In genomic region chr8:44656470-44656869, GRCm38 (mm10) we compare ENCODE assay signal across 29 mouse cellular contexts.
DNase-seq lines count a peak whose midpoint lies in the region; ATAC-seq and TF ChIP-seq lines count a peak whose summit lies in the region.
"Had no signal": no experiment of that assay in that cellular context is flagged by ENCODE, and none has a peak within 500 bp of the region (broad histone marks: within the 10 kb centered on the region; RNA-seq: fewer than 3 reads in every experiment).

No protein-coding gene starts in this region.

- 56% methylated on average over 4 of the region's 4 CpGs for WGBS in lung, embryonic 14.5 days
- 40% methylated on average over 4 of the region's 4 CpGs for WGBS in lung, embryonic 16.5 days
- WGBS in stomach, embryonic 14.5 days: 45% methylated on average over 4 of the region's 4 CpGs
- WGBS in stomach, embryonic 16.5 days: 45% methylated on average over 4 of the region's 4 CpGs
- WGBS in forebrain, embryonic 12.5 days: 80% methylated on average over 4 of the region's 4 CpGs

- peak; percentile 80; the same call in 1 of the 2 replicates for ATAC-seq in lung, embryonic 14.5 days (ENCODE audit: insufficient read depth)
- peak; percentile 84 for ATAC-seq in lung, embryonic 16.5 days (ENCODE audit: low read depth)
- ATAC-seq in stomach, embryonic 14.5 days (ENCODE audit: insufficient number of reproducible peaks, insufficient read depth, low FRiP score, low read depth): peak; percentile 63
- peak; percentile 50; the same call in 1 of the 2 replicates for ATAC-seq in stomach, embryonic 16.5 days (ENCODE audit: insufficient read depth, low FRiP score)
- no peak for ATAC-seq in forebrain, embryonic 12.5 days (ENCODE audit: low FRiP score)
- ATAC-seq: activated CD4-positive, CD25-positive, alpha-beta regulatory T cell, adult 4 months; CD4-positive, CD25-positive, alpha-beta regulatory T cell, adult 4 months; forebrain, embryonic 13.5 days; forebrain, embryonic 15.5 days; Patski had no signal

- H3K27ac ChIP-seq in lung, embryonic 14.5 days (ENCODE audit: low read depth): peak overlapping the region; percentile 9
- H3K27ac ChIP-seq in lung, embryonic 16.5 days (ENCODE audit: low read length): peak overlapping the region; percentile 21
- no peak overlapping the region for H3K27ac ChIP-seq in stomach, embryonic 14.5 days (ENCODE audit: low read length)
- no peak overlapping the region for H3K27ac ChIP-seq in stomach, embryonic 16.5 days (ENCODE audit: low read length)
- H3K27ac ChIP-seq in forebrain, embryonic 12.5 days: no peak overlapping the region
- H3K27ac ChIP-seq: embryonic facial prominence, embryonic 13.5 days; embryonic facial prominence, embryonic 15.5 days; forebrain, embryonic 10.5 days; forebrain, embryonic 13.5 days; forebrain, embryonic 15.5 days had no signal

- H3K36me3 ChIP-seq in lung, embryonic 14.5 days (ENCODE audit: insufficient read depth): no peaks in the 10 kb centered on the region
- no peaks in the 10 kb centered on the region for H3K36me3 ChIP-seq in lung, embryonic 16.5 days (ENCODE audit: control insufficient read depth, insufficient read depth, low read length)
- H3K36me3 ChIP-seq in stomach, embryonic 14.5 days (ENCODE audit: control insufficient read depth, insufficient read depth, low read length): no peaks in the 10 kb centered on the region
- no peaks in the 10 kb centered on the region for H3K36me3 ChIP-seq in stomach, embryonic 16.5 days (ENCODE audit: control insufficient read depth, insufficient read depth, low read length)
- no peaks in the 10 kb centered on the region for H3K36me3 ChIP-seq in forebrain, embryonic 12.5 days (replicated peaks)
- H3K36me3 ChIP-seq: embryonic facial prominence, embryonic 13.5 days; embryonic facial prominence, embryonic 15.5 days; forebrain, embryonic 10.5 days; forebrain, embryonic 15.5 days; G1E had no signal

- H3K9me3 ChIP-seq in lung, embryonic 14.5 days (ENCODE audit: low read depth, low read length): no peaks in the 10 kb centered on the region
- no peaks in the 10 kb centered on the region for H3K9me3 ChIP-seq in lung, embryonic 16.5 days (ENCODE audit: control insufficient read depth, low read length)
- no peaks in the 10 kb centered on the region for H3K9me3 ChIP-seq in stomach, embryonic 14.5 days (ENCODE audit: control insufficient read depth, low read depth, low read length)
- H3K9me3 ChIP-seq in stomach, embryonic 16.5 days (replicated peaks; ENCODE audit: control insufficient read depth, low read length): no peaks in the 10 kb centered on the region
- H3K9me3 ChIP-seq in forebrain, embryonic 12.5 days: no peaks in the 10 kb centered on the region
- H3K9me3 ChIP-seq: embryonic facial prominence, embryonic 13.5 days; embryonic facial prominence, embryonic 15.5 days; forebrain, embryonic 10.5 days; forebrain, embryonic 13.5 days; forebrain, embryonic 15.5 days had no signal

- no peak for TF ChIP-seq CTCF in lung, embryonic 14.5 days (IDR thresholded peaks at IDR 0.05; ENCODE audit: low read depth)

- H3K27me3 ChIP-seq in lung, embryonic 14.5 days (ENCODE audit: insufficient read depth, low read length): no peaks in the 10 kb centered on the region
- H3K27me3 ChIP-seq in lung, embryonic 16.5 days (ENCODE audit: control insufficient read depth, insufficient read depth, low read depth, low read length): no peaks in the 10 kb centered on the region
- H3K27me3 ChIP-seq in stomach, embryonic 14.5 days (ENCODE audit: control insufficient read depth, insufficient read depth, low read length): no peaks in the 10 kb centered on the region
- H3K27me3 ChIP-seq in stomach, embryonic 16.5 days (ENCODE audit: control insufficient read depth, insufficient read depth, low read length): no peaks in the 10 kb centered on the region
- H3K27me3 ChIP-seq in forebrain, embryonic 12.5 days: no peaks in the 10 kb centered on the region
- H3K27me3 ChIP-seq: CH12.LX; embryonic facial prominence, embryonic 13.5 days; embryonic facial prominence, embryonic 15.5 days; forebrain, embryonic 13.5 days; forebrain, embryonic 15.5 days; Patski had no signal

- no peaks in the 10 kb centered on the region for H3K4me1 ChIP-seq in lung, embryonic 14.5 days (ENCODE audit: insufficient read depth)
- no peaks in the 10 kb centered on the region for H3K4me1 ChIP-seq in lung, embryonic 16.5 days (replicated peaks; ENCODE audit: control insufficient read depth, insufficient read depth, low read length)
- no peaks in the 10 kb centered on the region for H3K4me1 ChIP-seq in stomach, embryonic 14.5 days (ENCODE audit: control insufficient read depth, insufficient read depth, low read length)
- H3K4me1 ChIP-seq in stomach, embryonic 16.5 days (ENCODE audit: control insufficient read depth, insufficient read depth, low read length): no peaks in the 10 kb centered on the region
- H3K4me1 ChIP-seq in forebrain, embryonic 12.5 days: no peaks in the 10 kb centered on the region
- H3K4me1 ChIP-seq: embryonic facial prominence, embryonic 13.5 days; embryonic facial prominence, embryonic 15.5 days; forebrain, embryonic 13.5 days; forebrain, embryonic 15.5 days had no signal

- no peak overlapping the region for H3K9ac ChIP-seq in lung, embryonic 14.5 days
- no peak overlapping the region for H3K9ac ChIP-seq in lung, embryonic 16.5 days (ENCODE audit: low read length)
- no peak overlapping the region for H3K9ac ChIP-seq in stomach, embryonic 14.5 days (replicated peaks; ENCODE audit: low read depth, low read length)
- no peak overlapping the region for H3K9ac ChIP-seq in stomach, embryonic 16.5 days (ENCODE audit: low read length)
- H3K9ac ChIP-seq in forebrain, embryonic 12.5 days: no peak overlapping the region
- H3K9ac ChIP-seq: embryonic facial prominence, embryonic 13.5 days; embryonic facial prominence, embryonic 15.5 days; forebrain, embryonic 13.5 days; forebrain, embryonic 15.5 days had no signal

- H3K4me2 ChIP-seq in lung, embryonic 14.5 days: no peak overlapping the region
- no peak overlapping the region for H3K4me2 ChIP-seq in lung, embryonic 16.5 days (ENCODE audit: low read depth, low read length)
- no peak overlapping the region for H3K4me2 ChIP-seq in stomach, embryonic 14.5 days (replicated peaks; ENCODE audit: low read depth, low read length)
- H3K4me2 ChIP-seq in stomach, embryonic 16.5 days (ENCODE audit: low read depth, low read length): no peak overlapping the region
- H3K4me2 ChIP-seq in forebrain, embryonic 12.5 days: no peak overlapping the region
- H3K4me2 ChIP-seq: embryonic facial prominence, embryonic 13.5 days; embryonic facial prominence, embryonic 15.5 days; forebrain, embryonic 13.5 days; forebrain, embryonic 15.5 days had no signal

- DNase-seq in lung, embryonic 14.5 days: peak; percentile 31
- no peak for DNase-seq in lung, postnatal 14 days
- no peak for DNase-seq in lung, postnatal 10 days
- no peak for DNase-seq in heart, adult 11 months
- DNase-seq: adrenal gland, adult 8-10 months; adrenal gland, postnatal 14 days; adrenal gland, postnatal 36 days; B cell, adult 2 months; cerebellum, adult 11-12 months; cerebellum, adult 2 months; cerebellum, adult 9-10 months; cerebellum, postnatal 14 days; cerebellum, postnatal 36 days; embryo, embryonic 11 days had no signal

- no peak overlapping the region for H3K4me3 ChIP-seq in lung, embryonic 14.5 days (ENCODE audit: low read depth, low read length)
- H3K4me3 ChIP-seq in lung, embryonic 16.5 days (ENCODE audit: low read length): no peak overlapping the region
- H3K4me3 ChIP-seq in stomach, embryonic 14.5 days (ENCODE audit: low read depth, low read length): no peak overlapping the region
- no peak overlapping the region for H3K4me3 ChIP-seq in stomach, embryonic 16.5 days (replicated peaks; ENCODE audit: low read length)
- no peak overlapping the region for H3K4me3 ChIP-seq in forebrain, embryonic 12.5 days (replicated peaks)
- H3K4me3 ChIP-seq: embryonic facial prominence, embryonic 13.5 days; embryonic facial prominence, embryonic 15.5 days; erythroblast, embryonic 14.5 days; forebrain, embryonic 10.5 days; forebrain, embryonic 13.5 days; forebrain, embryonic 15.5 days had no signal

Comparison
In these comparisons a context has a peak if more than half of its experiments do, and no peak if none do; other contexts are left out.
1. H3K27ac ChIP-seq: peak in lung, embryonic 14.5 days (single experiment) and lung, embryonic 16.5 days (single experiment); none in stomach, embryonic 14.5 days (single experiment), stomach, embryonic 16.5 days (single experiment) and forebrain, embryonic 12.5 days (single experiment).